Comparison of ENCODE assay signal across 29 mouse cellular contexts in genomic region chr8:46483247-46483646, GRCm38 (mm10). TPM values are rescaled to one million over a fixed set of nuclear protein-coding genes. Genes with fewer than 3 reads are reported as not detected.
DNase-seq lines count a peak whose midpoint lies in the region; ATAC-seq lines count a peak whose summit lies in the region.
"Had no signal": no experiment of that assay in that cellular context is flagged by ENCODE, and none has a peak within 500 bp of the region (broad histone marks: within the 10 kb centered on the region; RNA-seq: fewer than 3 reads in every experiment).

No protein-coding gene starts in this region.

- DNase-seq in kidney, adult 9 months: peak; percentile 2
- DNase-seq in liver, embryonic 13.5 days: no peak
- no peak for DNase-seq in midbrain, embryonic 10.5 days (ENCODE audit: low spot score)
- no peak for DNase-seq in kidney, adult 8-10 months
- no peak for DNase-seq in hindbrain, embryonic 14.5 days (ENCODE audit: low spot score)
- DNase-seq: adrenal gland, adult 2 months; adrenal gland, postnatal 36 days; B cell, adult 2 months; cerebellum, adult 9-11 months; gastrocnemius, postnatal 14 days; heart, postnatal 4 days; lung, embryonic 14.5 days; lung, postnatal 14 days; right cerebral cortex, adult 18-20 months; thymus, postnatal 14 days had no signal

- H3K4me2 ChIP-seq in kidney, embryonic 14.5 days (replicated peaks; ENCODE audit: low read depth, low read length): no peak overlapping the region
- H3K4me2 ChIP-seq in intestine, embryonic 15.5 days (replicated peaks): no peak overlapping the region
- no peak overlapping the region for H3K4me2 ChIP-seq in liver, embryonic 13.5 days
- no peak overlapping the region for H3K4me2 ChIP-seq in stomach, embryonic 15.5 days
- no peak overlapping the region for H3K4me2 ChIP-seq in hindbrain, embryonic 14.5 days (replicated peaks)
- H3K4me2 ChIP-seq: embryonic facial prominence, embryonic 13.5 days; heart, embryonic 11.5 days; hindbrain, embryonic 13.5 days; kidney, embryonic 15.5 days; lung, embryonic 14.5 days; midbrain, embryonic 15.5 days had no signal

- no peaks in the 10 kb centered on the region for H3K9me3 ChIP-seq in kidney, embryonic 14.5 days (ENCODE audit: control insufficient read depth, low read length)
- H3K9me3 ChIP-seq in intestine, embryonic 15.5 days: no peaks in the 10 kb centered on the region
- no peaks in the 10 kb centered on the region for H3K9me3 ChIP-seq in liver, embryonic 13.5 days (replicated peaks)
- no peaks in the 10 kb centered on the region for H3K9me3 ChIP-seq in stomach, embryonic 15.5 days
- H3K9me3 ChIP-seq in midbrain, embryonic 10.5 days (replicated peaks): no peaks in the 10 kb centered on the region
- no peaks in the 10 kb centered on the region for H3K9me3 ChIP-seq in hindbrain, embryonic 14.5 days (ENCODE audit: control insufficient read depth, low read length)
- H3K9me3 ChIP-seq: embryonic facial prominence, embryonic 13.5 days; forebrain, embryonic 10.5 days; hindbrain, embryonic 13.5 days; kidney, embryonic 15.5 days; midbrain, embryonic 15.5 days had no signal

- H3K4me3 ChIP-seq in kidney, embryonic 14.5 days (ENCODE audit: low read length): no peak overlapping the region
- no peak overlapping the region for H3K4me3 ChIP-seq in intestine, embryonic 15.5 days (replicated peaks)
- H3K4me3 ChIP-seq in liver, embryonic 13.5 days (replicated peaks): no peak overlapping the region
- no peak overlapping the region for H3K4me3 ChIP-seq in stomach, embryonic 15.5 days (replicated peaks)
- no peak overlapping the region for H3K4me3 ChIP-seq in midbrain, embryonic 10.5 days
- no peak overlapping the region for H3K4me3 ChIP-seq in hindbrain, embryonic 14.5 days (replicated peaks; ENCODE audit: low read length)
- H3K4me3 ChIP-seq: embryonic facial prominence, embryonic 13.5 days; forebrain, embryonic 10.5 days; hindbrain, embryonic 13.5 days; kidney, embryonic 15.5 days; layer of hippocampus, adult 2 months; left cerebral cortex, adult 2 months; midbrain, embryonic 15.5 days had no signal

- WGBS in kidney, embryonic 14.5 days: 83% methylated on average over 4 of the region's 4 CpGs
- WGBS in intestine, embryonic 15.5 days: 49% methylated on average over 4 of the region's 4 CpGs
- WGBS in liver, embryonic 13.5 days (ENCODE audit: insufficient replicate concordance): 70% methylated on average over 4 of the region's 4 CpGs
- 43% methylated on average over 4 of the region's 4 CpGs for WGBS in stomach, embryonic 15.5 days
- WGBS in midbrain, embryonic 10.5 days: 85% methylated on average over 4 of the region's 4 CpGs
- 82% methylated on average over 4 of the region's 4 CpGs for WGBS in hindbrain, embryonic 14.5 days

- H3K4me1 ChIP-seq in kidney, embryonic 14.5 days (ENCODE audit: control insufficient read depth, insufficient read depth, low read length): 0 out of 2 replicates have a peak, but pooled peaks cover 8% of the 10 kb centered on the region
- peaks cover 22% of the 10 kb centered on the region for H3K4me1 ChIP-seq in intestine, embryonic 15.5 days (replicated peaks)
- peaks cover 75% of the 10 kb centered on the region for H3K4me1 ChIP-seq in liver, embryonic 13.5 days (replicated peaks)
- H3K4me1 ChIP-seq in stomach, embryonic 15.5 days: peaks cover 32% of the 10 kb centered on the region
- H3K4me1 ChIP-seq in midbrain, embryonic 10.5 days: peaks cover 27% of the 10 kb centered on the region
- 0 out of 2 replicates have a peak, but pooled peaks cover 10% of the 10 kb centered on the region for H3K4me1 ChIP-seq in hindbrain, embryonic 14.5 days (replicated peaks; ENCODE audit: control insufficient read depth, insufficient read depth, low read length)

- H3K27ac ChIP-seq in kidney, embryonic 14.5 days (ENCODE audit: low read depth, low read length): no peak overlapping the region
- H3K27ac ChIP-seq in intestine, embryonic 15.5 days: 0 out of 2 replicates have a peak overlapping the region, but pooled peaks have one; percentile 36
- peak overlapping the region; percentile 61 for H3K27ac ChIP-seq in liver, embryonic 13.5 days
- H3K27ac ChIP-seq in stomach, embryonic 15.5 days: peak overlapping the region; percentile 42
- H3K27ac ChIP-seq in midbrain, embryonic 10.5 days (replicated peaks): no peak overlapping the region
- H3K27ac ChIP-seq in hindbrain, embryonic 14.5 days: no peak overlapping the region
- H3K27ac ChIP-seq: embryonic facial prominence, embryonic 13.5 days; forebrain, embryonic 10.5 days; hindbrain, embryonic 13.5 days; kidney, embryonic 15.5 days; layer of hippocampus, adult 2 months; left cerebral cortex, adult 2 months; midbrain, embryonic 15.5 days had no signal

- H3K9ac ChIP-seq in kidney, embryonic 14.5 days (ENCODE audit: low read depth, low read length): no peak overlapping the region
- no peak overlapping the region for H3K9ac ChIP-seq in intestine, embryonic 15.5 days
- 0 out of 2 replicates have a peak overlapping the region, but pooled peaks have one; percentile 0 for H3K9ac ChIP-seq in liver, embryonic 13.5 days
- no peak overlapping the region for H3K9ac ChIP-seq in stomach, embryonic 15.5 days
- no peak overlapping the region for H3K9ac ChIP-seq in hindbrain, embryonic 14.5 days
- H3K9ac ChIP-seq: embryonic facial prominence, embryonic 13.5 days; hindbrain, embryonic 13.5 days; kidney, embryonic 15.5 days; lung, embryonic 14.5 days; midbrain, embryonic 15.5 days had no signal

- no peak for ATAC-seq in kidney, embryonic 14.5 days (ENCODE audit: low FRiP score, low TSS enrichment)
- ATAC-seq in intestine, embryonic 15.5 days: no peak
- ATAC-seq in liver, embryonic 13.5 days (ENCODE audit: low read depth): no peak
- peak; percentile 28 for ATAC-seq in stomach, embryonic 15.5 days (ENCODE audit: insufficient read depth, low FRiP score, low read depth)
- ATAC-seq in hindbrain, embryonic 14.5 days (ENCODE audit: low FRiP score): no peak
- ATAC-seq: activated CD4-positive, CD25-positive, alpha-beta regulatory T cell, adult 4 months; forebrain, embryonic 16.5 days; midbrain, embryonic 15.5 days had no signal

- H3K27me3 ChIP-seq in kidney, embryonic 14.5 days (ENCODE audit: control insufficient read depth, insufficient read depth, low read length): no peaks in the 10 kb centered on the region
- no peaks in the 10 kb centered on the region for H3K27me3 ChIP-seq in intestine, embryonic 15.5 days (replicated peaks)
- no peaks in the 10 kb centered on the region for H3K27me3 ChIP-seq in liver, embryonic 13.5 days
- no peaks in the 10 kb centered on the region for H3K27me3 ChIP-seq in stomach, embryonic 15.5 days (replicated peaks)
- no peaks in the 10 kb centered on the region for H3K27me3 ChIP-seq in midbrain, embryonic 10.5 days (ENCODE audit: low read depth, poor library complexity, severe bottlenecking)
- H3K27me3 ChIP-seq in hindbrain, embryonic 14.5 days (ENCODE audit: control insufficient read depth, insufficient read depth, low read length): no peaks in the 10 kb centered on the region
- H3K27me3 ChIP-seq: CH12.LX; embryonic facial prominence, embryonic 13.5 days; kidney, embryonic 15.5 days; midbrain, embryonic 15.5 days had no signal

- H3K36me3 ChIP-seq in kidney, embryonic 14.5 days (ENCODE audit: control insufficient read depth, insufficient read depth, low read length): no peaks in the 10 kb centered on the region
- H3K36me3 ChIP-seq in intestine, embryonic 15.5 days: no peaks in the 10 kb centered on the region
- H3K36me3 ChIP-seq in liver, embryonic 13.5 days: peaks cover 4% of the 10 kb centered on the region
- no peaks in the 10 kb centered on the region for H3K36me3 ChIP-seq in stomach, embryonic 15.5 days
- no peaks in the 10 kb centered on the region for H3K36me3 ChIP-seq in midbrain, embryonic 10.5 days
- no peaks in the 10 kb centered on the region for H3K36me3 ChIP-seq in hindbrain, embryonic 14.5 days (replicated peaks; ENCODE audit: control insufficient read depth, insufficient read depth)
- H3K36me3 ChIP-seq: embryonic facial prominence, embryonic 13.5 days; forebrain, embryonic 10.5 days; hindbrain, embryonic 13.5 days; kidney, embryonic 15.5 days; midbrain, embryonic 15.5 days had no signal

RNA-seq across cellular contexts. Expression of gene Acsl1, which starts 12.4 kb away (rescaled TPM):
- 9.7 and 16.1 TPM in 2 replicates for polyA plus RNA-seq in kidney, embryonic 14.5 days (2014; fragmentation: Nextera tagmentation; extraction: Ambion mirVana)
- 40.1 and 40.3 TPM in 2 replicates for polyA plus RNA-seq in intestine, embryonic 15.5 days (2015; fragmentation: Nextera tagmentation; extraction: Ambion mirVana)
- polyA plus RNA-seq in liver, embryonic 13.5 days (2015; fragmentation: Nextera tagmentation; extraction: Ambion mirVana): 41.6 and 52.0 TPM in 2 replicates
- 24.1 and 25.7 TPM in 2 replicates for polyA plus RNA-seq in stomach, embryonic 15.5 days (2015; fragmentation: Nextera tagmentation; extraction: Ambion mirVana)
- 6.8 and 6.9 TPM in 2 replicates for polyA plus RNA-seq in midbrain, embryonic 10.5 days (2016; fragmentation: Nextera tagmentation; extraction: Ambion mirVana)
- 21.9 and 22.1 TPM in 2 replicates for polyA plus RNA-seq in hindbrain, embryonic 14.5 days (2014; fragmentation: Nextera tagmentation; extraction: Ambion mirVana)

Comparison
In these comparisons a context has a peak if more than half of its experiments do, and no peak if none do; other contexts are left out.
1. H3K27ac ChIP-seq: peak in intestine, embryonic 15.5 days (single experiment), liver, embryonic 13.5 days (single experiment) and stomach, embryonic 15.5 days (single experiment); none in kidney, embryonic 14.5 days (single experiment), midbrain, embryonic 10.5 days (single experiment) and hindbrain, embryonic 14.5 days (single experiment).